Mouse (Mus musculus): ENCODE measurements around the gene Cars.

Gene Cars

GRCm38 (mm10) chr7:143511335-143511712 is 88.6 kb downstream of the Cars start:
- no peak for DNase-seq (ENCODE audit: low spot score in 2 of 2)

GRCm38 (mm10) chr7:143510593-143511334 is 89.1 kb downstream of the Cars start:
- DNase-seq (ENCODE audit: low spot score in 2 of 2): no peak

- DNase-seq (ENCODE audit: low spot score in 2 of 2): no peak
Observed at GRCm38 (mm10) chr7:143509566-143509965, 90.3 kb downstream of the Cars start.
